ENCODE assay signal across 19 mouse cellular contexts in the genomic region with DNA sequence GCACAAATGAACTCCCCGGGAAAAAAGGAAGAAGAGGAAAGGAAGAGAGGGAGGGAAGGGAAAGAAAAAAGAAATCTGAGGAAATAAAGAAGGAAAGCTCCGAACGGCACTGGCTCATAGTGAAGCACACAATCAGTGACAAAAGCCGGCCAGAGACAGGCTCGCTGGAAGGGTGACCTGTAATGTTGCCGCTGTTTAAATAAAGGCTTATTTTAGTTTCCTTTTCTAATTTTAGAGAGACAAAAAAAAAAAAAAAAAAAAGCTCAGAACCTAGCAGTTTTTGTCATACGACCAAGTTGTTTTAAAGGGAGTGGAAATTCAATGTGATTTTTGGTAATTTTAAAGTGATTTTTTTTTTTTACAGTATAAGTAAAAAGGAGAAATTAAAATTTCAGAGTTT.
DNase-seq lines count a peak whose midpoint lies in the region; ATAC-seq and TF ChIP-seq lines count a peak whose summit lies in the region.
"Had no signal": no experiment of that assay in that cellular context is flagged by ENCODE, and none has a peak within 500 bp of the region (broad histone marks: within the 10 kb centered on the region; RNA-seq: fewer than 3 reads in every experiment).

No protein-coding gene starts in this region.

- no peak overlapping the region for H3K27ac ChIP-seq in hindbrain, postnatal 0 days
- no peak overlapping the region for H3K27ac ChIP-seq in hindbrain, embryonic 11.5 days (ENCODE audit: low read depth, low read length)
- peak overlapping the region; percentile 52; the same call in 1 of the 2 replicates for H3K27ac ChIP-seq in lung, postnatal 0 days (ENCODE audit: low read length)
- no peak overlapping the region for H3K27ac ChIP-seq in midbrain, embryonic 10.5 days (replicated peaks)
- H3K27ac ChIP-seq: embryonic facial prominence, embryonic 10.5 days; forebrain, embryonic 13.5 days; hindbrain, embryonic 10.5 days; limb, embryonic 13.5 days; liver, embryonic 13.5 days; midbrain, embryonic 15.5 days had no signal

- H3K4me1 ChIP-seq in hindbrain, postnatal 0 days (ENCODE audit: insufficient read depth, low read length): no peaks in the 10 kb centered on the region
- H3K4me1 ChIP-seq in hindbrain, embryonic 11.5 days (replicated peaks; ENCODE audit: control insufficient read depth, insufficient read depth, low read length): no peaks in the 10 kb centered on the region
- H3K4me1 ChIP-seq in lung, postnatal 0 days (ENCODE audit: insufficient read depth, low read depth, low read length): peaks cover 5% of the 10 kb centered on the region; the same call in 1 of the 2 replicates
- H3K4me1 ChIP-seq in midbrain, embryonic 10.5 days: no peaks in the 10 kb centered on the region
- H3K4me1 ChIP-seq: embryonic facial prominence, embryonic 10.5 days; hindbrain, embryonic 10.5 days; limb, embryonic 13.5 days; liver, embryonic 13.5 days; megakaryocyte, embryonic 14.5 days; midbrain, embryonic 15.5 days had no signal

- WGBS in hindbrain, postnatal 0 days: 72% methylated on average over 7 of the region's 7 CpGs
- WGBS in hindbrain, embryonic 11.5 days: 87% methylated on average over 7 of the region's 7 CpGs
- WGBS in lung, postnatal 0 days: 30% methylated on average over 7 of the region's 7 CpGs
- 90% methylated on average over 7 of the region's 7 CpGs for WGBS in midbrain, embryonic 10.5 days

- H3K27me3 ChIP-seq in hindbrain, postnatal 0 days (ENCODE audit: insufficient read depth, low read length): no peaks in the 10 kb centered on the region
- H3K27me3 ChIP-seq in hindbrain, embryonic 11.5 days (ENCODE audit: control insufficient read depth, insufficient read depth, low read length): no peaks in the 10 kb centered on the region
- H3K27me3 ChIP-seq in lung, postnatal 0 days (replicated peaks; ENCODE audit: insufficient read depth, low read length): no peaks in the 10 kb centered on the region
- no peaks in the 10 kb centered on the region for H3K27me3 ChIP-seq in midbrain, embryonic 10.5 days (ENCODE audit: low read depth, poor library complexity, severe bottlenecking)
- H3K27me3 ChIP-seq: forebrain, embryonic 13.5 days; limb, embryonic 13.5 days; liver, embryonic 13.5 days; megakaryocyte, embryonic 14.5 days; midbrain, embryonic 15.5 days had no signal

- peaks cover 14% of the 10 kb centered on the region for H3K36me3 ChIP-seq in hindbrain, postnatal 0 days (ENCODE audit: insufficient read depth, low read length)
- H3K36me3 ChIP-seq in hindbrain, embryonic 11.5 days (ENCODE audit: control insufficient read depth, insufficient read depth, low read length): no peaks in the 10 kb centered on the region
- H3K36me3 ChIP-seq in lung, postnatal 0 days (ENCODE audit: insufficient read depth, low read length): no peaks in the 10 kb centered on the region
- H3K36me3 ChIP-seq in midbrain, embryonic 10.5 days: peaks cover 26% of the 10 kb centered on the region
- H3K36me3 ChIP-seq: liver, embryonic 13.5 days had no signal

- no peaks in the 10 kb centered on the region for H3K9me3 ChIP-seq in hindbrain, postnatal 0 days (ENCODE audit: low read length)
- no peaks in the 10 kb centered on the region for H3K9me3 ChIP-seq in hindbrain, embryonic 11.5 days (ENCODE audit: control insufficient read depth, low read length)
- no peaks in the 10 kb centered on the region for H3K9me3 ChIP-seq in lung, postnatal 0 days (ENCODE audit: low read length)
- H3K9me3 ChIP-seq in midbrain, embryonic 10.5 days (replicated peaks): no peaks in the 10 kb centered on the region
- H3K9me3 ChIP-seq: embryonic facial prominence, embryonic 10.5 days; forebrain, embryonic 13.5 days; hindbrain, embryonic 10.5 days; limb, embryonic 13.5 days; liver, embryonic 13.5 days; megakaryocyte, embryonic 14.5 days; midbrain, embryonic 15.5 days had no signal

- no peak for TF ChIP-seq CTCF in hindbrain, postnatal 0 days (IDR thresholded peaks at IDR 0.05; ENCODE audit: low read depth)
- TF ChIP-seq CTCF in lung, postnatal 0 days (IDR thresholded peaks at IDR 0.05): no peak

- no peak overlapping the region for H3K9ac ChIP-seq in hindbrain, postnatal 0 days (replicated peaks; ENCODE audit: low read length)
- H3K9ac ChIP-seq in hindbrain, embryonic 11.5 days (ENCODE audit: low read depth, low read length): no peak overlapping the region
- H3K9ac ChIP-seq in lung, postnatal 0 days (replicated peaks; ENCODE audit: low read depth): no peak overlapping the region
- H3K9ac ChIP-seq: forebrain, embryonic 13.5 days; limb, embryonic 13.5 days; liver, embryonic 13.5 days; midbrain, embryonic 15.5 days had no signal

- no peak for TF ChIP-seq EP300 in lung, postnatal 0 days (IDR thresholded peaks at IDR 0.05)

- peak; percentile 7 to 9 for DNase-seq in heart, adult 18-20 months
- no peak for DNase-seq in heart, postnatal 25 days (ENCODE audit: low spot score)
- no peak for DNase-seq in hindbrain, postnatal 0 days (ENCODE audit: low spot score)
- no peak for DNase-seq in hindbrain, embryonic 11.5 days (ENCODE audit: low spot score)
- DNase-seq in lung, postnatal 0 days (ENCODE audit: low spot score): no peak
- no peak for DNase-seq in lung, postnatal 4 days
- DNase-seq in spleen, adult 12 weeks (ENCODE audit: low spot score): no peak
- no peak for DNase-seq in midbrain, embryonic 10.5 days (ENCODE audit: low spot score)
- DNase-seq: cerebellum, adult 9-10 months; kidney, adult 9 months; layer of hippocampus, adult 9-11 months; liver, embryonic 13.5 days; right cerebral cortex, postnatal 14 days had no signal

- ATAC-seq in hindbrain, postnatal 0 days: no peak
- no peak for ATAC-seq in hindbrain, embryonic 11.5 days (ENCODE audit: low FRiP score)
- no peak for ATAC-seq in lung, postnatal 0 days
- ATAC-seq: forebrain, embryonic 13.5 days; midbrain, embryonic 15.5 days had no signal

- no peak overlapping the region for H3K4me3 ChIP-seq in hindbrain, postnatal 0 days (ENCODE audit: low read length)
- H3K4me3 ChIP-seq in hindbrain, embryonic 11.5 days (ENCODE audit: low read depth, low read length): no peak overlapping the region
- no peak overlapping the region for H3K4me3 ChIP-seq in lung, postnatal 0 days (ENCODE audit: low read depth, low read length)
- no peak overlapping the region for H3K4me3 ChIP-seq in midbrain, embryonic 10.5 days
- H3K4me3 ChIP-seq: embryonic facial prominence, embryonic 10.5 days; forebrain, embryonic 13.5 days; hindbrain, embryonic 10.5 days; limb, embryonic 13.5 days; liver, embryonic 13.5 days; megakaryocyte, embryonic 14.5 days; midbrain, embryonic 15.5 days had no signal

- H3K4me2 ChIP-seq in hindbrain, postnatal 0 days (ENCODE audit: low read depth, low read length): 0 out of 2 replicates have a peak overlapping the region, but pooled peaks have one; percentile 3
- no peak overlapping the region for H3K4me2 ChIP-seq in hindbrain, embryonic 11.5 days (replicated peaks; ENCODE audit: low read depth, low read length)
- H3K4me2 ChIP-seq in lung, postnatal 0 days (replicated peaks; ENCODE audit: low read depth, low read length): peak overlapping the region; percentile 27
- H3K4me2 ChIP-seq: forebrain, embryonic 13.5 days; limb, embryonic 13.5 days; liver, embryonic 13.5 days; midbrain, embryonic 15.5 days had no signal

- intact Hi-C loops in heart, postnatal 25 days (cut with DNase I): no loop called here

Comparison
In these comparisons a context has a peak if more than half of its experiments do, and no peak if none do; other contexts are left out.
1. DNase-seq: peak in heart, adult 18-20 months (2 of 2); none in heart, postnatal 25 days (single experiment), hindbrain, postnatal 0 days (single experiment), hindbrain, embryonic 11.5 days (single experiment), lung, postnatal 0 days (single experiment), lung, postnatal 4 days (0 of 2), spleen, adult 12 weeks (single experiment) and midbrain, embryonic 10.5 days (single experiment).